Mouse (Mus musculus): ENCODE measurements around the gene Atad3a.

Atad3a gene

GRCm38 (mm10) chr4:155694482-155695401, 66.2 kb downstream of the Atad3a start:
- DNase-seq (ENCODE audit: low spot score in 2 of 2) = peak; percentile 30 to 75

- DNase-seq (ENCODE audit: low spot score in 2 of 2) = peak; percentile 38 to 73
Observed at GRCm38 (mm10) chr4:155694111-155694481, 66.8 kb downstream of the Atad3a start, which contains the start of gene Fndc10. TSS of gene Fndc10 (plus strand) at chr4:155694342.

- DNase-seq (ENCODE audit: low spot score in 2 of 2) = no peak
Observed at GRCm38 (mm10) chr4:155692421-155692820, 68.5 kb downstream of the Atad3a start.
